ENCODE assay signal across 8 mouse cellular contexts in genomic region chr17:80982412-80982787, GRCm38 (mm10). TPM values are rescaled to one million over a fixed set of nuclear protein-coding genes. Genes with fewer than 3 reads are reported as not detected.
DNase-seq lines count a peak whose midpoint lies in the region; ATAC-seq and TF ChIP-seq lines count a peak whose summit lies in the region.

No protein-coding gene starts in this region.

- WGBS in heart, embryonic 13.5 days = 17% methylated on average over 8 of the region's 8 CpGs
- WGBS in kidney, embryonic 16.5 days = 12% methylated on average over 8 of the region's 8 CpGs
- 8% methylated on average over 8 of the region's 8 CpGs for WGBS in limb, embryonic 14.5 days

- 0 out of 2 replicates have a peak, but pooled peaks cover 3% of the 10 kb centered on the region for H3K4me1 ChIP-seq in E14TG2a.4 (replicated peaks; ENCODE audit: low read depth, low read length)
- no peaks in the 10 kb centered on the region; the same call in 1 of the 2 replicates for H3K4me1 ChIP-seq in embryonic fibroblast, embryonic 13.5 days (ENCODE audit: control insufficient read depth, insufficient read depth, low read length)
- H3K4me1 ChIP-seq in heart, embryonic 13.5 days = peaks cover 21% of the 10 kb centered on the region
- peaks cover 4% of the 10 kb centered on the region for H3K4me1 ChIP-seq in kidney, embryonic 16.5 days (ENCODE audit: insufficient read depth, low read length)
- H3K4me1 ChIP-seq in limb, embryonic 14.5 days (ENCODE audit: control insufficient read depth, insufficient read depth, low read length) = 0 out of 2 replicates have a peak, but pooled peaks cover 7% of the 10 kb centered on the region
- no peaks in the 10 kb centered on the region for H3K4me1 ChIP-seq in testis, adult 2 months (ENCODE audit: control insufficient read depth, insufficient read depth, low read length)

- H3K4me2 ChIP-seq in heart, embryonic 13.5 days = no peak overlapping the region
- no peak overlapping the region for H3K4me2 ChIP-seq in kidney, embryonic 16.5 days (replicated peaks; ENCODE audit: low read depth, low read length)
- no peak overlapping the region for H3K4me2 ChIP-seq in limb, embryonic 14.5 days (replicated peaks; ENCODE audit: low read depth, low read length, severe bottlenecking)
- peak overlapping the region; percentile 37 for H3K4me2 ChIP-seq in myocyte (ENCODE audit: low read depth)

- no peaks in the 10 kb centered on the region for H3K36me3 ChIP-seq in E14TG2a.4 (ENCODE audit: insufficient read depth, low read length)
- no peaks in the 10 kb centered on the region for H3K36me3 ChIP-seq in heart, embryonic 13.5 days
- no peaks in the 10 kb centered on the region for H3K36me3 ChIP-seq in kidney, embryonic 16.5 days (ENCODE audit: insufficient read depth, low read length)
- no peaks in the 10 kb centered on the region for H3K36me3 ChIP-seq in limb, embryonic 14.5 days (ENCODE audit: control insufficient read depth, insufficient read depth, low read length)
- H3K36me3 ChIP-seq in myocyte (ENCODE audit: control insufficient read depth, insufficient read depth) = no peaks in the 10 kb centered on the region
- H3K36me3 ChIP-seq in testis, adult 2 months (ENCODE audit: control insufficient read depth, insufficient read depth, low read length) = no peaks in the 10 kb centered on the region

- H3K4me3 ChIP-seq in E14TG2a.4 (replicated peaks; ENCODE audit: low read length) = no peak overlapping the region
- no peak overlapping the region for H3K4me3 ChIP-seq in embryonic fibroblast, embryonic 13.5 days (ENCODE audit: insufficient read depth, low read length)
- H3K4me3 ChIP-seq in heart, embryonic 13.5 days = no peak overlapping the region
- no peak overlapping the region for H3K4me3 ChIP-seq in kidney, embryonic 16.5 days (ENCODE audit: low read length)
- no peak overlapping the region for H3K4me3 ChIP-seq in limb, embryonic 14.5 days (replicated peaks; ENCODE audit: low read length)
- no peak overlapping the region for H3K4me3 ChIP-seq in myocyte
- no peak overlapping the region for H3K4me3 ChIP-seq in testis, adult 2 months (ENCODE audit: control insufficient read depth, low read depth, low read length)

- H3ac ChIP-seq in myocyte (ENCODE audit: control insufficient read depth, insufficient read length) = no peak overlapping the region

- ATAC-seq in heart, embryonic 13.5 days (ENCODE audit: extremely low read depth, insufficient number of reproducible peaks, low FRiP score, low TSS enrichment) = no peak
- peak; percentile 79; the same call in 1 of the 2 replicates for ATAC-seq in kidney, embryonic 16.5 days (ENCODE audit: low FRiP score, low TSS enrichment)
- peak; percentile 73; the same call in 1 of the 2 replicates for ATAC-seq in limb, embryonic 14.5 days (ENCODE audit: low FRiP score, low read depth)

- peak; percentile 100 for DNase-seq in brain, adult 2 months (ENCODE audit: low read depth, low spot score)
- peak; percentile 78 for DNase-seq in limb, embryonic 14.5 days (ENCODE audit: low spot score)

- H3K27ac ChIP-seq in embryonic fibroblast, embryonic 13.5 days (ENCODE audit: insufficient read depth, low read length) = peak overlapping the region; percentile 34
- H3K27ac ChIP-seq in heart, embryonic 13.5 days (replicated peaks) = peak overlapping the region; percentile 45
- no peak overlapping the region for H3K27ac ChIP-seq in kidney, embryonic 16.5 days (ENCODE audit: low read length)
- no peak overlapping the region for H3K27ac ChIP-seq in limb, embryonic 14.5 days (replicated peaks; ENCODE audit: low read depth, low read length)
- H3K27ac ChIP-seq in testis, adult 2 months (ENCODE audit: control insufficient read depth, insufficient read depth, low read depth, low read length) = no peak overlapping the region

- H3K9ac ChIP-seq in heart, embryonic 13.5 days = no peak overlapping the region
- no peak overlapping the region for H3K9ac ChIP-seq in kidney, embryonic 16.5 days (replicated peaks; ENCODE audit: low read length)
- no peak overlapping the region for H3K9ac ChIP-seq in limb, embryonic 14.5 days (ENCODE audit: low read depth, low read length, severe bottlenecking)

- no peaks in the 10 kb centered on the region for H3K9me3 ChIP-seq in E14TG2a.4 (ENCODE audit: low read length)
- no peaks in the 10 kb centered on the region for H3K9me3 ChIP-seq in heart, embryonic 13.5 days
- H3K9me3 ChIP-seq in kidney, embryonic 16.5 days (ENCODE audit: low read length) = no peaks in the 10 kb centered on the region
- no peaks in the 10 kb centered on the region for H3K9me3 ChIP-seq in limb, embryonic 14.5 days (ENCODE audit: control insufficient read depth, low read length)

- no peak for TF ChIP-seq POLR2A in embryonic fibroblast, embryonic 13.5 days (IDR thresholded peaks at IDR 0.05; ENCODE audit: low read depth, low read length)
- TF ChIP-seq POLR2A in limb, embryonic 14.5 days (IDR thresholded peaks at IDR 0.05; ENCODE audit: borderline replicate concordance, extremely low read depth, insufficient read depth, insufficient read length) = no peak
- no peak for TF ChIP-seq POLR2A in myocyte (IDR thresholded peaks at IDR 0.05; ENCODE audit: insufficient read length, low read depth)
- TF ChIP-seq POLR2A in testis, adult 2 months (IDR thresholded peaks at IDR 0.05; ENCODE audit: control insufficient read depth, low read depth, low read length) = no peak

- TF ChIP-seq CTCF in E14TG2a.4 (conservative IDR thresholded peaks at IDR 0.05; ENCODE audit: low read length) = peak; percentile 95
- peak; percentile 22; the same call in 1 of the 2 replicates for TF ChIP-seq CTCF in embryonic fibroblast, embryonic 13.5 days (IDR thresholded peaks at IDR 0.05; ENCODE audit: borderline replicate concordance, insufficient read depth, low read length)
- TF ChIP-seq CTCF in testis, adult 2 months (IDR thresholded peaks at IDR 0.05; ENCODE audit: control insufficient read depth, insufficient read depth, insufficient replicate concordance, low read depth, low read length) = peak; percentile 41; the same call in 1 of the 2 replicates

- no peaks in the 10 kb centered on the region for H3K79me2 ChIP-seq in myocyte (ENCODE audit: control insufficient read depth, insufficient read depth)

- H3K27me3 ChIP-seq in E14TG2a.4 (ENCODE audit: insufficient read depth, low read length) = no peaks in the 10 kb centered on the region
- H3K27me3 ChIP-seq in heart, embryonic 13.5 days (replicated peaks) = no peaks in the 10 kb centered on the region
- no peaks in the 10 kb centered on the region for H3K27me3 ChIP-seq in kidney, embryonic 16.5 days (ENCODE audit: insufficient read depth, low read length)
- no peaks in the 10 kb centered on the region for H3K27me3 ChIP-seq in limb, embryonic 14.5 days (ENCODE audit: control insufficient read depth, insufficient read depth, low read length)
- H3K27me3 ChIP-seq in myocyte (ENCODE audit: control insufficient read depth, insufficient read depth, insufficient read length) = peaks cover 24% of the 10 kb centered on the region
- H3K27me3 ChIP-seq in testis, adult 2 months (ENCODE audit: control insufficient read depth, insufficient read depth, low read length) = no peaks in the 10 kb centered on the region

TF ChIP-seq in myocyte, 11 proteins besides CTCF, POLR2A, EP300 and RAD21:
- TF ChIP-seq SRF (IDR thresholded peaks at IDR 0.05; ENCODE audit: control insufficient read depth, insufficient read length, low read depth) = no peak
- no peak for TF ChIP-seq CEBPB (IDR thresholded peaks at IDR 0.05; ENCODE audit: insufficient read depth, poor library complexity, severe bottlenecking)
- TF ChIP-seq E2F4 (IDR thresholded peaks at IDR 0.05; ENCODE audit: insufficient read depth) = no peak
- no peak for TF ChIP-seq MYOD1 (IDR thresholded peaks at IDR 0.05; ENCODE audit: control insufficient read depth in 1 of 3, insufficient read length in 2 of 3, low read depth in 2 of 3)
- no peak for TF ChIP-seq USF1 (IDR thresholded peaks at IDR 0.05; ENCODE audit: low read depth)
- TF ChIP-seq TCF12 (IDR thresholded peaks at IDR 0.05; ENCODE audit: insufficient read depth, poor library complexity, severe bottlenecking) = no peak
- no peak for TF ChIP-seq POLR2AphosphoS2 (IDR thresholded peaks at IDR 0.05; ENCODE audit: insufficient read length, low read depth)

RNA-seq across cellular contexts. Expression of gene Tmem178, which starts 38.0 kb away (rescaled TPM):
- polyA plus RNA-seq in embryonic fibroblast, embryonic 13.5 days (2011; ENCODE audit: insufficient read length, low read depth, missing spikeins) = 5.6 and 18.9 TPM in 2 replicates
- polyA plus RNA-seq in heart, embryonic 13.5 days (2015; fragmentation: Nextera tagmentation; extraction: Ambion mirVana) = 5.4 and 6.0 TPM in 2 replicates
- 16.8 and 17.8 TPM in 2 replicates for polyA plus RNA-seq in kidney, embryonic 16.5 days (2015; fragmentation: Nextera tagmentation; extraction: Ambion mirVana)
- polyA plus RNA-seq in limb, embryonic 14.5 days (2012; rRNA removed) = 8.1 and 10.2 TPM in 2 replicates
- 8.9 and 12.0 TPM in 2 replicates for polyA plus RNA-seq in limb, embryonic 14.5 days (2014; fragmentation: Nextera tagmentation; extraction: Ambion mirVana)
- not detected for polyA plus RNA-seq in myocyte (2012; fragmentation: generic; extraction: Trizol)
- polyA plus RNA-seq in testis, adult 2 months (2012; rRNA removed) = 0.24 and 0.30 TPM in 2 replicates

Comparison
In these comparisons a context has a peak if more than half of its experiments do, and no peak if none do; other contexts are left out.
1. CTCF ChIP-seq: peak in every context shown above with its lines; median percentile 95 in E14TG2a.4; 41 in testis, adult 2 months; 22 in embryonic fibroblast, embryonic 13.5 days.
2. H3K27ac ChIP-seq: peak in embryonic fibroblast, embryonic 13.5 days (single experiment) and heart, embryonic 13.5 days (single experiment); none in kidney, embryonic 16.5 days (single experiment), limb, embryonic 14.5 days (single experiment) and testis, adult 2 months (single experiment).